ENCODE assay signal across 20 mouse cellular contexts in genomic region chr12:108208216-108208615, GRCm38 (mm10). TPM values are rescaled to one million over a fixed set of nuclear protein-coding genes. Genes with fewer than 3 reads are reported as not detected.
DNase-seq lines count a peak whose midpoint lies in the region; ATAC-seq lines count a peak whose summit lies in the region.
"Had no signal": no experiment of that assay in that cellular context is flagged by ENCODE, and none has a peak within 500 bp of the region (broad histone marks: within the 10 kb centered on the region; RNA-seq: fewer than 3 reads in every experiment).

No protein-coding gene starts in this region.

- WGBS in forebrain, embryonic 11.5 days = 87% methylated on average over 9 of the region's 9 CpGs
- 92% methylated on average over 9 of the region's 9 CpGs for WGBS in forebrain, embryonic 12.5 days

- no peaks in the 10 kb centered on the region; the same call in 1 of the 2 replicates for H3K27me3 ChIP-seq in forebrain, embryonic 11.5 days (ENCODE audit: control insufficient read depth, insufficient read depth, low read length)
- H3K27me3 ChIP-seq in forebrain, embryonic 12.5 days = peaks cover 23% of the 10 kb centered on the region
- H3K27me3 ChIP-seq: heart, embryonic 13.5 days; hindbrain, embryonic 15.5 days; kidney, embryonic 15.5 days; limb, embryonic 13.5 days; liver, embryonic 13.5 days; midbrain, embryonic 12.5 days; neural tube, embryonic 12.5 days; stomach, embryonic 15.5 days had no signal

- no peak overlapping the region for H3K4me3 ChIP-seq in forebrain, embryonic 11.5 days (ENCODE audit: low read depth, low read length)
- no peak overlapping the region for H3K4me3 ChIP-seq in forebrain, embryonic 12.5 days (replicated peaks)
- H3K4me3 ChIP-seq: erythroblast, embryonic 14.5 days; heart, embryonic 13.5 days; hindbrain, embryonic 15.5 days; kidney, embryonic 15.5 days; limb, embryonic 13.5 days; liver, embryonic 13.5 days; megakaryocyte, embryonic 14.5 days; midbrain, embryonic 12.5 days; myocyte; neural tube, embryonic 12.5 days; stomach, embryonic 15.5 days had no signal

- no peak for ATAC-seq in forebrain, embryonic 11.5 days (replicated peaks; ENCODE audit: low FRiP score)
- ATAC-seq in forebrain, embryonic 12.5 days (ENCODE audit: low FRiP score) = no peak
- ATAC-seq: inflammation-experienced regulatory T-cells, adult 6 months had no signal

- H3K4me1 ChIP-seq in forebrain, embryonic 11.5 days (replicated peaks; ENCODE audit: control insufficient read depth, insufficient read depth, low read length) = peaks cover 3% of the 10 kb centered on the region
- peaks cover 33% of the 10 kb centered on the region for H3K4me1 ChIP-seq in forebrain, embryonic 12.5 days

- no peak overlapping the region for H3K4me2 ChIP-seq in forebrain, embryonic 11.5 days (ENCODE audit: low read depth, low read length, severe bottlenecking)
- H3K4me2 ChIP-seq in forebrain, embryonic 12.5 days = no peak overlapping the region
- H3K4me2 ChIP-seq: heart, embryonic 13.5 days; hindbrain, embryonic 15.5 days; kidney, embryonic 15.5 days; limb, embryonic 13.5 days; liver, embryonic 13.5 days; midbrain, embryonic 12.5 days; stomach, embryonic 15.5 days had no signal

- H3K9me3 ChIP-seq in forebrain, embryonic 11.5 days (ENCODE audit: control insufficient read depth, low read length) = no peaks in the 10 kb centered on the region
- H3K9me3 ChIP-seq in forebrain, embryonic 12.5 days = no peaks in the 10 kb centered on the region
- H3K9me3 ChIP-seq: heart, embryonic 13.5 days; hindbrain, embryonic 15.5 days; kidney, embryonic 15.5 days; limb, embryonic 13.5 days; liver, embryonic 13.5 days; megakaryocyte, embryonic 14.5 days; midbrain, embryonic 12.5 days; neural tube, embryonic 12.5 days; stomach, embryonic 15.5 days had no signal

- no peak overlapping the region for H3K9ac ChIP-seq in forebrain, embryonic 11.5 days (ENCODE audit: low read length)
- no peak overlapping the region for H3K9ac ChIP-seq in forebrain, embryonic 12.5 days
- H3K9ac ChIP-seq: heart, embryonic 13.5 days; hindbrain, embryonic 15.5 days; kidney, embryonic 15.5 days; limb, embryonic 13.5 days; liver, embryonic 13.5 days; midbrain, embryonic 12.5 days; neural tube, embryonic 12.5 days; stomach, embryonic 15.5 days had no signal

- peak; percentile 23 for DNase-seq in cerebellum, adult 11 months
- no peak for DNase-seq in cerebellum, adult 11-12 months
- DNase-seq in forebrain, embryonic 11.5 days (ENCODE audit: low spot score) = peak; percentile 51
- peak; percentile 14 for DNase-seq in thymus, postnatal 4 days
- no peak for DNase-seq in thymus, postnatal 14 days
- no peak for DNase-seq in kidney, adult 8-10 months
- DNase-seq: kidney, adult 11 months had no signal

- no peak overlapping the region for H3K27ac ChIP-seq in forebrain, embryonic 11.5 days (ENCODE audit: low read depth, low read length)
- H3K27ac ChIP-seq in forebrain, embryonic 12.5 days = no peak overlapping the region
- H3K27ac ChIP-seq: heart, embryonic 13.5 days; hindbrain, embryonic 15.5 days; kidney, embryonic 15.5 days; limb, embryonic 13.5 days; liver, embryonic 13.5 days; neural tube, embryonic 12.5 days; stomach, embryonic 15.5 days had no signal

- no peaks in the 10 kb centered on the region for H3K36me3 ChIP-seq in forebrain, embryonic 11.5 days (ENCODE audit: control insufficient read depth, insufficient read depth, low read length)
- peaks cover 38% of the 10 kb centered on the region for H3K36me3 ChIP-seq in forebrain, embryonic 12.5 days (replicated peaks)

RNA-seq across cellular contexts. Expression of gene Ccnk, which starts 28.8 kb away (rescaled TPM):
- 5.0 and 6.2 TPM in 2 replicates for polyA plus RNA-seq in forebrain, embryonic 11.5 days (2014; fragmentation: Nextera tagmentation; extraction: Ambion mirVana)
- 4.7 and 5.4 TPM in 2 replicates for polyA plus RNA-seq in forebrain, embryonic 12.5 days (2016; fragmentation: Nextera tagmentation; extraction: Ambion mirVana)

RNA-seq across cellular contexts. Expression of gene Setd3, which starts 29.1 kb away (rescaled TPM):
- polyA plus RNA-seq in forebrain, embryonic 11.5 days (2014; fragmentation: Nextera tagmentation; extraction: Ambion mirVana) = 79.2 and 85.9 TPM in 2 replicates
- polyA plus RNA-seq in forebrain, embryonic 12.5 days (2016; fragmentation: Nextera tagmentation; extraction: Ambion mirVana) = 103 and 112 TPM in 2 replicates

Comparison
In these comparisons a context has a peak if more than half of its experiments do, and no peak if none do; other contexts are left out.
1. DNase-seq: peak in cerebellum, adult 11 months (single experiment), forebrain, embryonic 11.5 days (single experiment) and thymus, postnatal 4 days (single experiment); none in cerebellum, adult 11-12 months (single experiment), thymus, postnatal 14 days (single experiment) and kidney, adult 8-10 months (0 of 2).